Mouse (Mus musculus) frontal cortex, postnatal 25 days (tissue): ENCODE measurements around the gene Kctd15.
A peak's percentile ranks its signal among the peaks of the same experiment; 100 is the strongest.

Experiments
- DNase-seq, 2 experiments: peaks; one replicate each; pipeline ENCODE4 v3.0.0; 2022; ENCODE audit warnings: low spot score in 2 of 2

The Kctd15 gene

DNA sequence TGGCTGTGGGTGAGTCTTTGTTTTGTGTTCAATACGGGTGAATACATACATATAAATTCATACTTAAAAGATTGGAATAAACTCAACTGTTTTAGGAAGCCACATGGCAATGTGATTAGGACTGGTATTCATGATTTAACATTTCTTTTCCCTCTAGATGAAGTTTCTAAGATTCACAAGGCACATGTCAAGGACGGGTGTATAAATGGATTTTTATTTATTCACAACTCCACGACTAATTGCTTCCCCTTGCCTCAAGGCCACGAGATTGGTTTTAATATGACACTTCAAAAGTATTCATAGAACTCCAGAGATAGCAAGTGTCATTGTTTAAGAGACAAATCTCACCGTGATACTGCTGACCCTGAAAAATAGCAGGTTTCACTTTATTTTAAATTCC, at the start of gene Kctd15:
Kctd15 (minus strand) TSS at position 101 of the 400 bp plus-strand sequence.
- no peak for DNase-seq

GRCm38 (mm10) chr7:34704401-34704800, 47.9 kb upstream of the Kctd15 start:
- no peak for DNase-seq

DNA sequence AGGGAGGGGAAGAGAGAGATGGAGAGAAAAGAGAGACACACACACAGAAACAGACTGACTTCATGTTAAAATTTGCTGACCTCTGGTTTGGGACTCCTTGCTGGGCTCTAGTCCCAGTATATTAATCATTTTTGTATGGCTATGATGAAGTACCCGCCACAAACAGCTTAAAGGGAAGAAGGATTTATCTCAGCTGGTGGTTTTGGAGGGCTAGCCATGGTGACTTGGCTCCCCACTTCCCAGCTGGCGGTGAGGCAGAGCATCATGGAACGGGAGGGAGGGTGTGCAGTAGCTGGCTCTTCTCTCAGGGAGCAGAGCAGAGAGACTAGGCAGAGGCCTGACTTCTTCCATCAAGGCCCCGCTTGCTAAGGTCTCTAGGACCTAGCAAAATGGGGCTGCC, 46.9 kb upstream of the Kctd15 start:
- no peak for DNase-seq

- no peak for DNase-seq
These were observed 46.3 kb upstream of the Kctd15 start for GRCm38 (mm10) chr7:34702718-34703351.

GRCm38 (mm10) chr7:34699888-34700287, 43.4 kb upstream of the Kctd15 start:
- DNase-seq: no peak

GRCm38 (mm10) chr7:34698221-34698620, 41.7 kb upstream of the Kctd15 start:
- no peak for DNase-seq

DNA sequence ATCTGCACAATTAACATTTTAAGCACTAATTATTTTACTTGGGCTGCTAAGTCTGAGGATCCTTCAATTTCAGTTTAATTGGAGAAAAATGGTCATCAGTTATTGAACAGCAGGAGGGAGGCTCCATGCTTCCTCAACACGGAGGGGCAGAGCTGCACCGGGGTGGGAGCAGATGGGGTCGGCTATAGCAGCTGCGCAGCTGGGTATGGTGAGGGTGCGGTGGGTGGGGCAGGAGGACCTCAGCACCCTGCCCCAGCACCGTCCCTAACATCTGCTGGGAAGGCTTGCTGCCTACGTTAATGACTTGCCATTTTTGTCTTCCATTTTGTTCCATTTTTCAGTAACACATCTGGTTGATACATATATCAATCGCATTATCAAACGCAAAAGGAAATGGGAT, 39.6 kb upstream of the Kctd15 start:
- DNase-seq: no peak

DNA sequence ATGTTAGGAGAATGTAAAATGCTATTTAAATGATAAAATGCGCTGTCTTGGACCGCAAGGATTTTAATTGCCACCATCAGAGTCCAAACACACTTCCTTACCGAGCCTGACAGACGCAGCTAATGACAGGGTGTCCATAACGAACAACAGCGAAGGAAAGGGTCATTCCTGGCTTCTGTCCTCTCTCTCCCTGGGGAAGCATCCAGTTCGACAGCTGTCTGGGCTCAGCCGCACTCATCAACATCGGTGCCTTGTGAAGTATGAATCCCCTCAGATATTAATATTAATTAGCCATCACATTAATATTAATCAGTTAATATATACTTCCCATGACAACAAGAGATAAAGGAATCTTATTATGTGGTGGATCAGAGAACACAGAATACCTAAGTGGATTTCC, 38.4 kb upstream of the Kctd15 start:
- DNase-seq: no peak

DNA sequence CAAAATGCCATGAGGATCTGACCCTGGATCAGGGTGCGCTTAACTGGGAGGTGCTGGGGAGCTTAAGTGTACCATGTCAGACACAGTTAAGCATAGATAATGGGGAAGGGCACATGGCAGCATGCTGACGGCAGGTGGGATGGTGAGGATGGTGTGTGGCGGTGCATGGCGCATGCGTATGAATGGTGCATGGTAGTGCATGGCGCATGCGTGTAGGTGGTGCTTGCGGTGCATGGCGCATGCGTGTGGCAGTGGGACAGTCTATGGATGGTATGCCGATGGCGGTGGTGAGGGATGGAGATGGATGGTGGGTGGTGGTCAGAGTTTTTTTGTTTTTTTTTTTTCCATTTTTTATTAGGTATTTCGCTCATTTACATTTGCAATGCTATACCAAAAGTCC, 37.4 kb upstream of the Kctd15 start:
- DNase-seq: no peak

DNA sequence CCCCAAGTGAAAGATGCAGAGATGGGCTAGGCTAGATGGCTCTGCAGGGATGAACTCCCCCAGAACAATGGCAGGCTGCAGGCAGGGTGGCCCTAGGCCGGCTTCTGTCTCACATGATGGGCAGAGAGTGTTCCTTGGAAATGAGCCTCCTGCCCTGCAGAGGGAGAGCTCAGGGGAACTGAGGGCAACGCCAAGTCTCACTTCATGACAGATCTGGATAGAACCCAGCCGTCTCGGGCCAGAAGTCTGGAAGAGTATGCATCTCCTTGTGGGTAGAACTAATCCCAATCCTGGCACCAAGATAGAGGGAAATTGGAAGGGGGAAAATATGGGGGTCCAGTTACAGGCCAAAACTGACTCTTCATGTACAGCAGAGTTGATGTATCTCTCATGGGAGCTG, 36.5 kb upstream of the Kctd15 start:
- no peak for DNase-seq

GRCm38 (mm10) chr7:34690111-34690510, 33.6 kb upstream of the Kctd15 start:
- no peak for DNase-seq

GRCm38 (mm10) chr7:34689028-34689427, 32.5 kb upstream of the Kctd15 start:
- DNase-seq: no peak

DNA sequence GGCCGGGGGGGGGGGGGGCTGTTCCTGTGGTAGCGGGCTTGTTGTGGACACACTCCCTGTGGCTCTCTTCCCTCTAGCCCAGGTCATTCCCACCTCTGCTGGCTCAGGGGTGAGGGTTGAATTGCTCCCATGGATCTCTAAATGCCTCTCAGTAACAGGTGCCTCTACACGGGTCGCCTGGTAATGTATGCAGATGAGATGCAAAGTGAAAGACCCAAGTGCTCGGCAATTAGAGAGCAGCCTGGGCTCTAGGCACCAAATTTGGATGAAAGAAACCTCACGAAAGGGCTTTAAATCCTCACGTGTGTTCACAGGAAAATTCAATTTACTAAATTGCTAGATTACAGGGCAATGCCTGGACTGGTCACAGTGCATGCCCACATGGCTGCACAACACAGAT, 29.3 kb upstream of the Kctd15 start:
- no peak for DNase-seq

GRCm38 (mm10) chr7:34685176-34685575, 28.6 kb upstream of the Kctd15 start:
- DNase-seq: no peak

GRCm38 (mm10) chr7:34680771-34681421, 24.4 kb upstream of the Kctd15 start:
- DNase-seq: no peak

DNA sequence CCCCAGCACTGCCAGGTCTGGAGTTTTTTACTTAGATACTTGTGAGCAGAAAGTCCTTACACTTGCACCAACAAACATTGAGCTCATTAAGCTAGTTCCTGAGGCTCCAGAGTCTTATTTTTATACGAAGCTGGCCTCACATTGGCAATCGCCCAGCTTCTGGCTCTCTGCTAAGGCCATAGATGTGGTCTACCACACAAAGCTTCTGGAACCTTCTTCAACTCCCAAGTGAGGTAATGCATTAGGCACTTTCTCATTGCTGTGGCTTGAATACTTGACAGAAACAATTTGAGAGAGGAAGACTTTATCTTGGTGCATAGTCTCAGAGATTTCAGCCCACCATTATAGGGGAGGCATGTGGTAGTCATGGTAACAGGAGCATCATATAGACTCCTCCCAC, 23.4 kb upstream of the Kctd15 start:
- no peak for DNase-seq

DNA sequence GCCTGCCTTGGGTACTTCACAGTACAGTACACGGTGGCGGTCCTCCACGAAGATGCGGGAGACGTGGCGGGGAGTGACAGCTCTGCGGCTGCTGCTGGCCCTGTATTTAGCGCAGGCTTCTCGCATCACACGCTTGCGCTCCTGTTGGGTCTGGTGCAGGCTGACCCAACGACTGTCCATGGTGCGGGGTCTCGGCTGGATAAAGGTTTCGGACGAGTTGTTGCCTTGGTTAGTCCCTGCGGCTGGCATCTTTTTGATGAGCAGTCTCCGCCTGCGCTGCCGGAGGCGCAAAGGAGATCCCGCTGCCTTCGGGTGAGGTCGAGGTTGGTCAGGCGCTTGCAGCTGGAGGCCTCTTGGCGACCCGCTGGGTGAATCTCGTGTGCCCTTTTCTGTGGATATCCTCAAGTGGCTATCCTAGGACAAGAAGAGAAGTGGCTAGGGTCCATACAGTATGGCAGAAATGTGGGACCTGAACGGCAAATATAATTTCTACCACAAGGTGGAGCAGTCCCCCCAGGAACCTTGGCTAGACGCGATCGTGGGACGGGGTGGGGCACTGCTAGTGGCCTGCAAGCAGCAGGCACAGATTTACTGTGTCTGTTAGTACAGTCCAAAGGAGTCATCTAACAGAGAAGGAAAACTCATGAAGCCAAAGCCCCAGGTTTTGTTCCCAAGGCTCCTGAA, 19.4 kb upstream of the Kctd15 start:
- peak; percentile 61 to 78 for DNase-seq

- DNase-seq: no peak
These were observed 18.7 kb upstream of the Kctd15 start for GRCm38 (mm10) chr7:34675120-34675790.

GRCm38 (mm10) chr7:34672916-34673315, 16.4 kb upstream of the Kctd15 start:
- no peak for DNase-seq

DNA sequence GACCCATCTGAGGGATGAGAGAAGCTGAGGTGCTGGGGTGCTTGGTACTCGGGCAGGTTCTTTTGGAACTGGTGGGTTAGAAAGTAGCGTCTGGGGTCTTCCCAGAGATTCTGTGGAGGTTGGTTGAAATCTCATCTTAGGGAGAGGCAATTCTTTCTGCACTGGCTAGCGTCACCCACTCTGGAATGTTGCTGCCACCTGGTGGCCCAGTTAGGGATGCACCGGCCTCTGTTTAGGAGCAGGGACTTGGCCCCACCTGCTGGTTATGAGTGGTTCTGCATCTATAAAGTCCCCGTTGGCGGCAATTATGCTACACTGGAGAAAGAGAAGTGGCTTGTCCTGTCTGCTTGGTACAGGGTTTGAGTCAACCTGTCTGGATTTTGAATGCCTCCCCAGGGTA, 15.4 kb upstream of the Kctd15 start:
- peak; percentile 94 to 95 for DNase-seq

- DNase-seq: no peak
These were observed 14.2 kb upstream of the Kctd15 start for GRCm38 (mm10) chr7:34670778-34671177.

DNA sequence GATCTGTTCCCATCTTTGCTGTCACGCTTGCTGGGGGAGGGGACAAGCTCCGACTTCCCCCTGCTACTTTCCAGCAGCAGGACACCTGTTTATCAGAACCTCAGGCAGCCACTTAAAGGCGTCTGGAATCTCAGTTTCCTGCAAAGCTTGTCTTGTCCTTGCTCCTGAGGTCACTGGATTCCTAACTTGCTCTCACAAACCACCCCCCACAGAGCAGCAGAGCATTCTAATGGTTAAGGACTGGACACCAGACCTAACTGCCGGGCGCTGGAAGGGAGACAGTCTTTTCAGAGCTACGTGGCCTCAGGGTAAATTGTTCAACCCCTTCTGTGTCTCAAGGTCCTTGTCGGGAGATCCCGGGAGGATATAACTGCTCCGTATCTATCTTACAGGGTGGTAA, 12.8 kb upstream of the Kctd15 start:
- DNase-seq: no peak

GRCm38 (mm10) chr7:34667874-34668273, 11.3 kb upstream of the Kctd15 start:
- no peak for DNase-seq
